Mouse (Mus musculus): ENCODE data around the gene Fez2.

DNA sequence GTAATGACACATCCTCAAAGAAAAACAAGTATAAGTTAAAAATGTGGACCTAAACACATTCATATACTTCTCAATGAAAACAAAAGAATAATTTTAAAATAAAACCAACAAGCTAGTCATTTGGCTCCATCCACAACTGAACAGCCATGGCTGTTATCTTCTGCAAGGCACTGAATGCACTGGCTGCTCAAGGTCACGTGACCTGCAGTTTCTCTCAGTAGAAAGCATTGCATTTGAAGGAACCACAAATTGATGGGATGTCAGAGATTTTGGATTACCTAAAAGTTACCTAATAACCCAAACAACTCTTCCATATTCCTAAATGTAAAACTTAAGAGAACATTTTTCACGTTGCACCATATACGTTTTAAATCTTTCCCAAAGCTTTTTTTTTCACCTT is 47.1 kb upstream of the Fez2 start:
- TF ChIP-seq CTCF (IDR thresholded peaks at IDR 0.05; ENCODE audit: low read depth) = no peak
- no peak for TF ChIP-seq EP300 (IDR thresholded peaks at IDR 0.05; ENCODE audit: low read depth)

Measured in liver, embryonic 14.5 days (tissue).